Mouse (Mus musculus): ENCODE data around the gene BC030867.

BC030867 gene

DNA sequence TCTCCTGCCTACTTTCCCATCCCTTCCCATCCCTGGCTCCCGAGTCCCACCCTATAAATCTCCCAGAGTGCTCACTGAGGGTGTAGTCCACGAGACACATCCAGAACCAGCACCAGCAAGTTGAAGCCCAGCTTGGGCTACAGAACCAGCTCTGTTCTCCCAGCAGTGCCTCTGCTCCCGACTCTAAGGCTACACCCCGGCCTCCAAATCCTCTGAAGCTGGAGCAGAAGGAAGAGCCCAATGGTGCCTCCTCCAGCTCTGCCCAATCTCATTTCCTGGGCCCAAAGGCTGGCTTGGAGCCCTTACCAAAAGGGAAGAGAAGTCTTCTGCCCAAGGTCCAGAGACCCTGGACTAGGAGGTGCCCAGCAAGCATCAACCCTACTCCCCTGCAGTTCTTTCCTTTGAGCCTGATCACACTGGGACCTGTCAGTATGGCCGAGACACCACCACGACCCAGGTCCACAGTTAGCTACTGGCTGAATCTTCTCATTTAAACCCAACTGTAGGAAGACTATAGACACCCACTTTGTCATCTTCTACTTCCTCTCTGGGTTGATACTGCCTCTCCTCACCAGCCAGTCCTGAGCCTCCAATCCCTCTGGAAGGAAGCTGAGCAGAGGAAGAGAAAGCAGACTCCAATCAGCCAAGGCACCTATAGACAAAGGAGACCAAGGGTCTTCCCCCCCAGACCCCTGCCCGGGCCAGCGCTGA lies 27.3 kb upstream of the BC030867 start:
- DNase-seq (ENCODE audit: low spot score in 2 of 2), result no peak

DNA sequence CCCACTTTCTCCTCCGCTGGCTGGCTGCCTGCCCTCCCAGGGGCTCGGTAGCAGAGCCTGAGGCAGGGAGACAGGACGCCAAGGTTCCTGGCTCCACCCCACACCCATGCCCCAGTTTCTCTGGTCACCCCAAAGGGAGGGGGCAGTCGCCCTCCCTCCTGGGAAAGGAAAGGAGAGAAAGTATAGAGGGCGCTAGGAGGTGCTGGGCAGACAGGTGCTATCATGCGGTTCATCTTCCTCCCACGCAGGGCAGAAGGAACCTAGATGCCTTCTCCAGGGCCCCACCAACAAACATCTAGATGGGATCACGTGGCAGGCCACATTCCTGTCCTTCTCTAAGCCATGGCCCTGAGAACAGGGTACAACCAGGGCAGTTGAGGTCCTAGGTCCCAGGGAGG lies 26.7 kb upstream of the BC030867 start:
- DNase-seq (ENCODE audit: low spot score in 2 of 2), result no peak

DNA sequence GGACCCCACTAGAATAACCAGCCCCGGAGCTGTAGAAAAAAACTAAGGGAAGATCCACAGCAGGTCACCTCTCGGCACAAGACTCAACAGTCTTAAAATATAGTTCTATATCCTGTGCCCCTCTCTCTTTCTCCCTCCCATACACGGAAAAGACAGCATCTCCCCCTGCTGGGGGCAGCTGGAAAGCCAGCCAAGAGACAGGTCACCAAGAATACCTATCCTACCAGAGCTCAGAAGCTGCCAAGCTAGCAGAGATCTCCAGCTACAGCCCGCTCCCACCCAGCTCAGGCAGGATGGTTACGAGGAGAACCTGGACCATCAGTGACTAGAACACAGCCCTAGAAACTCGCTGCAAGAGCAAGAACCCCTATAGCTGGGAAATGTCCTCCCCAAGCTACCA lies 25.5 kb upstream of the BC030867 start:
- DNase-seq (ENCODE audit: low spot score in 2 of 2), result peak; percentile 44 to 71

DNA sequence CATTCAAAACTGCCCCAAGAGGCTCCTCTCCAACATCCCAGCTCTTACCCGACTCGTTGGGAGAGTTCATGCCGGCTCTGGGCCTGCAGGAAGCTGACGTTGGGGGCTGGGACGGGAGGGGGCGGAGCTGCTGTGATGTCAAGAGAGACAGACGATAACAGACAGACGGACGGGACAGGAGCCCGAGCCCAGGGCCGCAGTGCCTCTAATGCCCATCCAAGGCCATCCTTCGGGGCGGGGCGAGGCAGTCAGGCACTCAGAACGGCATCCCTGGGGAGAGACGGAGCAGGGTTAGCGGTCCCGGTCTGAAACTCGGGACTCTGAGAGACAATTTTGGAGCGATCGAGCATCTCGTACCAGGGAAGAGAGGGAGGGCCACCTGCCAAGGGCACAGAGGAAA lies 24.0 kb upstream of the BC030867 start:
- no peak for DNase-seq (ENCODE audit: low spot score in 2 of 2)

DNA sequence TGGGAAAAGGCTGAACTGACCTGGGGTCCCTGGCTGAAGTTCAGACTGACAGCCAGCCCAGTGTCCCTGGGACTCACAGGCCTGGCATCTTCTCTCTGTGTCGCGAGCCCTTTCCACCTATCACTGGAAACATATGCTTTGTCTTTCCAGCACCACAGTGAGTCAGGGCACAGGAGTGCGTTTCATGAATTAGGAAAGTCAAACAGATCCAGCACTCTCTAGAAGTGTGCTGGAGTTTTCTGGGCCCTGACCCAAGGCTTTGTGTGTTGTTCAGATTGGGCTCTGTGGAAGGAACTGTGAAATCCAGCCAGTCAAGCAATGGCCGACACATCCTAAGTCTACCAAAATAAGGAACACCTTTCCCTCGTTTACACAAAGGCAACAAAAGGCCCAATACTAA lies 23.5 kb upstream of the BC030867 start:
- no peak for DNase-seq (ENCODE audit: low spot score in 2 of 2)

DNA sequence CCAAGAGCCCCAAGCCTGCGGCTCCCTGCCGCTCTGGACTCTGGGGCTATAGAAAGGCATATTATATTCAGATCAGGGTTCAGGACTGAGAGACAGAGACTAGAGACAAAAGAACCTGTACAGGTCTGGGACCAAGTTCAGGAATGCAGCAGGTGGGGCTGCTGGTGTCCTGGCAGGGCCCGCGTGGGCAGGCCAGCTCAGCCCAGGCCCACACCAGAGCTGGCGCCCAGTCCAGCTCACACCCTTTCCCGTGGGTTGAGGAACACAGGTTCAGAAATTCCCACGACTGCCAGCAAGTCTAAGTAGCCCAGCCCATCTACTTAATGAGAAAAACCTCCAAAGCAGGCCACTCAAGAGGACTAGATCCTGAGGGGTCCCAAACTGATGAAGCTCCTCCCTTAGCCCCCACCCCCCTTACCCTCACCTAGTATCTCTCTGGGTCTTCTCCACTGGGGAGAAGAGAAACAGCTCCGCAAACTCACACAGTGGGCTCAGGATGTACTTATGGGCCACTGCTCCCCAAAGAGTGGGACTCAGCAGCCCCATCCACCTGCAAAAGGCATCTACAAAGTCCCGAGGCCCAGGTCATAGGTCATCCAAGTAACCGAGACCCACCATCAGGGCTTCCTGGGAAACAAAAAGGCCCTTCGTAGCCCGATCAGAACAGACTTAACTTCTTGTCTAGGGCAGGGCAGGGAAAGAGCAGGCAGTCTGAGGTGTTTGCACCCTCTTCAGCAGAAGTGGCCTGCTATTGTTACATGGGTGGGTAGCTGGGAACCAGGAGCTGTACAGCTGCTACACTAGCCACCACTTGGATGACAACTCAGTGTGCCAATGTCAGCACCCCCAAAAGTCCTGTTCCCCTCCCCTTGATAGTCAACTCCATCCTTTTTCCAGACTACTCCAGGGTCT lies 22.4 kb upstream of the BC030867 start:
- no peak for DNase-seq (ENCODE audit: low spot score in 2 of 2)

DNA sequence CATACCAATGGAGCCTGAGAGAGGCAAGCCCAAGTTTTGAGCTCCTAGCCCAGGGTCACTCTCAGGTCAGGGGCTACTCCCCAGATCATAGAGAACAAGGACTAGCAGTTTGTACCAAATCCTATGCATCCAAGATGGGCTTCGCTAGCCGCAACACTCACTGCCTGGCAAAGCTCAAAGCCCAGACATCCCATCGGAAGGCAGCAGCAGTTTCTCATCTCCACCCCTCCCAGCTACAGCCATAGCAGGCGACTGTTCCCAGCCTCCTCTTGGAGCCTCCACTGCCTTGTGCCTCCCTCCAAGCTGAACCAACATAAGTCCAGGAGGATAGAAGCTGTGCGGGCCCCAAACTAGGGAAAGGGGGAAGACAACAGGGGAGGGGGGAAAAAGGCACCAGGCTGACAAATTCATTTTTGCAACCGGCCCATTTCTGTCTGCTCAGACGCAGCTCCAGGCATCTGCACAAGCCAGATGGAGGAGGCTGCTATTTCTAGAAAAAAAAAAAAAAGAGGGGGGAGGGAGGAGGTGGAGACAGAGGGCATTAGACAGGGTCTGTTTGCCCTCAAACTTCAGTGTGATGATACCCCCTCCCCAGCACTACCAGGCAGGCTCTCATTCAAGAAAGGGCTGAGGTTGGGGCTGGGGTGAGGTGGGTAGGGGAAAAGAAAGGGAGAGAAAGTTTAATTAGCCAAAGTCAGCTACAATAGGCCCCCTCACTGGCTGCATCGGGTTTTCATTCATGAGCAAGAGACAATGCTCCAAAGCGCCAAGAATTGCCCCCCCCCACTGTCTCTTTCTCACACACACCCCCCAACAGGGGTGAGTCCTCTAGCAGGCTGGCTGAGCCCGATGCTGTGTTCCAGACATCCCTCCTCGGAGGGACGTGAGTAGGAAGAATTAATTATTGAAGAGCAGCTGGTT lies 21.2 kb upstream of the BC030867 start:
- no peak for DNase-seq (ENCODE audit: low spot score in 2 of 2)

DNA sequence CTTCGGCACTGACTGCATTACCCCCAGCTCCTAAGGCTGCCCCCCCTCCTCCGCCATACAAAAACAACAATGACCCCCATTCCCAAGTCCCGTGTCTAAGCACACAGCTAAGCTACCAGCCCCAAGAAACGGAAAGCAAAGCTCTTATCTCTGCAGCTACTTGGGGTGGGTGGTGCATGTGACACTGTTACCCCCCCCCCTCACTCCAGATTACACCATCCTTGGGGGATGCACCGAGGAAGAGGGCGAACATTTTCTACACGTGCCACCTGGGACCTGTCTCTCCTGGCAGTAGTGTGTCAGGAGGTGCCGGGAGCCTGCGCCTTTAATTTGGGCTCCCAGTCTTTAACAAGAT lies 20.5 kb upstream of the BC030867 start:
- DNase-seq (ENCODE audit: low spot score in 2 of 2), result no peak

DNA sequence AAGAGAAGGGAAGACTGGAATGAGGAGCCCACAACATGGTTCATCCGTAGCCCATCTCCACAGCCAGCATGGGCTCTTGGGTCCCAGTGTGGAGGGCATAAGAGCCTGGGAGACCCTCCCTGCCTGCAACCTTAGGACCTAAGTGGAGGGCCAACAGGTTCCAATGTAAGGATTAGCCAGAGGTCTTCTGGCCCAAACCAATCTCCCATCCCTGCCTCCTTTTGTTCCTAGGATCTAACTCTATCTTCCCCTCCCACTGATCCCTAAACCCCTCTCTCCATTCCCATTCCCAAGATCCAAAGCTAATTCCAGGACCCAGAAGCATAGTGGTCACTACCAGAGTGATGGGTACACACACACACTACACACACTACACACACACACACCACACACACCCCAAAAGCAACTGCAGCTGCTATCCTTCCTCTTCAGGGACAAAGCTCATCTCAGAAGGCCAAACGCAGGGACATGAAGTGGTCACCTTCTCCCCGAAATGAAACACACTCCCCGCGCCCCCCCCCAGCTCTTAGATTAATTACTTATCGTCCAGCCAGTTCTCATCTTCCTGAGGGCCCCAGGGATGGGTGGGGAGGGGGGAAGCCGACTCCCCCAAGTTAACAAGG lies 19.9 kb upstream of the BC030867 start:
- no peak for DNase-seq (ENCODE audit: low spot score in 2 of 2)

DNA sequence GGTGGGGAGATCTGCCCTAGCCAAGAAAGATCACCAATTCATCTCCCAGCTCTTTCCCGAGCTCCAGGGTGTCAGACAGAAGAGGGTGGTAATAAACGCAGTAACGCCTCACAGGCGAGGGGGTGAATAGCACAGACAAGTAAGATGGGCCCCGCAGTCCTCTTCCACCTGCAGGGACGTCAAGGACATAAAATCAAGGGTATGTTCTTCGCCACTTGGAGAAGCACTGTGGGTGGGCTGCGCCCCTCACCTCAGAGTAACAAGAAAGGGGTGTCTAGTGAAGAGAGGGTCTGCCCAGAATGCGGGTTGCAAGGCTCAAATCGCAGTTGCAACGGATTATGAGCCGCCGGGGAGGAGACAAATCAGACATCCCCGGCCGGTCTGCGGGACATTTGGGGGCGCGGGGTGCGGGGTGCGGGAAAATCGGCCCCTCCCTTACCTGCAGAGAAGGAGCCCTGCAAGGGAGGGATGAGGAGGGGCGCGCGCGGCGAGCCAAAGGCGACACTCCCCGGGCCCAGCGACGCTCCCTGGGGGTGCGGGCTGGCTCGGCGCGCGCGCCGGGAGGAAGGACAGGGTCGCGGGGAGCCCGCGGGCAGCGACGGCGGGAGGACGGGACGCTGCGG lies 19.2 kb upstream of the BC030867 start:
- no peak for DNase-seq (ENCODE audit: low spot score in 2 of 2)

DNA sequence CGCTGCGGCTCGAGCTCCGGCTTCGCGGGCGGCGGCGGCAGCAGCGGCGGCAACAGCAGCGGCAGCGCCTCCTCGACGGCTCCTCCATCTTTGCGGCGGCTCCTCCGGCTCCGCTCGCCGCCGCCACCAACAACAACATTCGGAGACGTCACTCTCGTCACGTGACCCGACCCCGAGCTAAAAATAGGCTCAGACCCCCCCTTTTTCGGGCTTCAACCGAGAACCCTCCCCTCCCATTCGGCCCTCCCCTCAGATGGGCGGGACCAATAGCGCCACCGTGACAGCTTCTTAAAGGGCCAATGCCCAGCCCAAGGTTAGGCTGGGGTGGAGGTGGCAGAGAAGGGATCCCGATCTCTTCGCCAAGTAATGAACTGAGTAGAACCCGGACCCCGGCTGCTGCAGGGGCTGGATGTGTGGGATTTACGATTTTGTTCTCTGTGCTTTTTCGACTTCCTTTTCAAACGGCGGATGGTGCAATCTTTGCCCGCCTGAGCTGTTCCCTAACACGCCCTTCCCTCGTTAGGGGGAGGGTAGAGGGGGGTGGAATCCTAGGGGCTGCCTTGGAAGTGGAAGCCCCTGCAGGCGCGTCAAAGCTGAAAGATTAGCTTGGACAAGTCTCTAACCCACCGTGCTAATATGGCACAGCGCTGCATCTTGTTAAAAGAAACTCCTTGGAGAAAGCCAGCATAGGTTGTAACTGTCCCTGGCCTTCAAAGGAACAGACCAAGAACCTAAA lies 18.5 kb upstream of the BC030867 start, which contains the start of gene Hdac5:
TSS of gene Hdac5 (minus strand) at position 161 of the 736 bp plus-strand sequence.
- DNase-seq (ENCODE audit: low spot score in 2 of 2), result peak; percentile 89 to 94

DNA sequence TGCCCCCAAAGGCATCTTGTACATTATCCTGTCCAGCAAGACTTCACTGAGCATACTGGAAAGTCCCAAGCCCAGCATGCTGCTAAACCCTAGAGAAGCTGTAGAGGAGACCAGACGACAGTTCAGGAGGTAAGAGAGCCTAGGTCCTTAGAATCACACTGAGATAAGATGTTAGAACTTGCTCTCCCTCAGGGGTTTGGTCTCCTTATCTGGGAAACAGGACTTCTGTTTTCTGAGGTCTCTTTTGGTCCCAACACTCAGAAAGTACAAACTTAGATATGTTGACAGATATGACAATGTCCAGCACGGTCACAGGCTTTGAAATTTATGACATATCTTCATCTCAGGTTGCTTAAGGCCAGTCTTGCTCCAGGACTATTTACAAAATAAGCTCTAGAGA lies 12.7 kb upstream of the BC030867 start:
- DNase-seq (ENCODE audit: low spot score in 2 of 2), result no peak

DNA sequence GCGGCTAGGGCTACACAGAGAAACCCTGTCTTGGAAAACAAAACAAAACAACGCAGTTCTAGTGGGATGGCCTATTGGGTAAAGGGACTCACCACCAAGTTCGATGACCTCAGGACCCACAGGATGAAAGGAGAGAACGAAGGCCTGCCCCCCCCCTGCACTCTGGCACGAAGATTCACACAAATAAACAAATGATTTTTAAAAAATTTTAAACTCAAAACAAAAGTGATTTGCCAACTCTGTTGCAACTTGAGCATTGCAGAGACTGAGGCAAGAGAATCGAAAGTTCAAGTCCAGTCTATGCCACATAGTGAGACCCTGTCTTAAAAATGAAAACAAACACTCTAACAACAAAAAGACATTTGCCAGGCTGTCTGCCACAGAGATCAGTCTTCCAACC lies 8.0 kb upstream of the BC030867 start:
- DNase-seq (ENCODE audit: low spot score in 2 of 2), result no peak

DNA sequence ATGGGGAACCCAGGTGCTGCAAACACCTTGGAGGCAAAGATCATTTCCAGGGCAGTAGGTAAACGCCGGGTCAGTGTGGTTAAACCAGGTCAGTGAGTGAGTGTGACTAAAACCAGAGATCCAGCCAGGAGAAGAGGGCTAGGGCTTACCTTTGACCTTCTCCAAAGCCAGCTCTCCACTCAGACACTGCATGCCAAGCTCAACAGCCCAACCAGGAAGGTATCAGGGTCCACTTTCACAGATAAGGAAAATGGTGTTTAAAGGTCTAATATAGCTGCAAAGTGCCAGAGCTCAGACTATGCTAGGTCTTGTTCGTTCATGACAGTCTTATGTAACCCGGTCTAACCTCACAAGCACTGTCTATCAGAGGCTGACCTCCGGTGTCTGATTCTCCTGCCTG lies 7.4 kb upstream of the BC030867 start:
- no peak for DNase-seq (ENCODE audit: low spot score in 2 of 2)

DNA sequence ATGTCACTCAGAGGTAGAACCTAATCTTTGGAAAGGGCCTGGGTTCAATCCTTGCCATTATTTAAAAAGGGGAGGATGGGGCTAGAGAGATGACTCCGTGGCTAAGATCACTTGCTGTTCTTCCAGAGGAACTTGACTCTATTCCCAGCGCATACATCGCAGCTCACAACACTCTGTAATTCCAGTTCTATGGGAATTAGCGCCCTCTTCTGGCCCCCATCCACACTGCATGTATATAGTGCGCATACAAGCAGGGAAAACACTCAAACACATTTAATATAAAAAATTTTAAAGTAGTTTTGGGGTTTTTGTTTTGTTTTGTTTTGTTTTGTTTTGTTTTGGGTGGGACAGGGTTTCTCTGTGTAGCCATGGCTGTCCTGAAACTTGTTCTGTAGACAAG lies 6.8 kb upstream of the BC030867 start:
- DNase-seq (ENCODE audit: low spot score in 2 of 2), result no peak

DNA sequence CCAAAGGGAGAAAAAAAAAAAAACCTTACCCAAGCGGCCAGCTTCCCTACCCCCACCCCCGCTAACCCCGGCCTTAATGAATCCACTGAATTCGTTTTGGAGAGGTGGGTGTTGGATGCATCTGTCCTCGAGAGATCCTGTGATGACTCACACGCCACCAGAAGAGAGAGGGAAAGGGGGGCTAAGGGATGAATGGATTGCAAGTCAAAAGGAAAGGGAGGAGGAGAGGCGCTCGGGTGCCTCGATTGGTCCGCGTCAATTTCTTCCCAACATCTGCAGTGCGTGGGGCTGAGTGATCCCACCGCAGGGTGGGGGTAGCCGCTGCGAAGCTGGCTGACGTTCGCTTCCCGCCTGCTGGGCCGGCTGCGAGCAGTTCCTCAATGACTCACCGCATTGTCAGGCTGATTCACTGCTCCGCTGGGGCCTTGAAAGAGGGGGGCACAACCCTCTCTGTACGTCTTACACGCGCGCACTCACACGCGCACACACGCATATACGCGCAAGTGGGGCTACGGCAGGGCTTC lies 3.7 kb upstream of the BC030867 start:
- DNase-seq (ENCODE audit: low spot score in 2 of 2), result no peak

DNA sequence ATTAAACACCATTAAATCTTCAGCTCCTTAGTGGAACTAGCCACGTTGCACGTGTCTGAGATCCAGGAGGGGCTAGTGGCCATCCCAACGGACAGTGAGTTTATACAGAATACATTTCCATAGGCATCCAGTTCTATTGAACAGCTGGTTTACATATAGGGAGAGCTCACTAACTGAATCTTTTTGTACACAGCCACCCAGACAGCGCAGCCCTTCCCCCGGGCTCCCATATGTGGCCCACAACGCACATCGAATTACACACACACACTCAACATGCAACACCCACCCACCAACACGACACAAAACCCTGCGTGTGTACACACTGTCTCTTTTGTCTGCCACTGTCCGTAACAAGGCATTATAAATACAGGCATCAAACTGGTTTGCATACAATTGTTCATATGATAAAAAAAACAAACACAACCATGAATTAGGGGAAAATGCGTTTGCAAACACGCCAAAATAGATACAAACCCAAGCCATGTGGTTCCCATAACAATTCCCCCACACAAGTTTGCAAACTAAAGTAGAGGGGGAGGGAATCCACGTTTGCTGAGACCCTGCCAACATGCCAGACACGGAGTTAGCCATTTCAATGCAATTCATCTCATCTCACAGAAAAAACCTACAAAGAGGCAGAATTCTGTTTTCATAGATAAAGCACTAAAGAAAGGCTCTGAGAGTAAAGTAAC lies 3.0 kb upstream of the BC030867 start:
- no peak for DNase-seq (ENCODE audit: low spot score in 2 of 2)

DNA sequence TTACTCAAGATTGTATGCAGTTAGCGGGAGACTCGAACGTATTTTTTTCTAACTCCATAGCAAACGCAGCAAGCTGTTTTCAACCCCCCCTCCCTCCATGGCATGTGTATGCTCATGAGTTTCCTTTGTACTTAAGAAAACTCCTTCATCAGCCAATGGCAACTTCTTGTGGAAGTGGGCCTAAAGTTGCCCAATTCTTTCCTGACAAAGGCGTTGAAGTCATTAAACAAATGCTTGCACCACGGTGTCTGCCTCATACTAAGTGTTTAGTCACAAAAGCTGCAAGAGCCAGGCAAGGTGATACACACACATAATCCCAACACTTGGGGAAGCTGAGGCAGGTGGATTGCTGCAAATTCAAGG lies 2.4 kb upstream of the BC030867 start:
- DNase-seq (ENCODE audit: low spot score in 2 of 2), result no peak

DNA sequence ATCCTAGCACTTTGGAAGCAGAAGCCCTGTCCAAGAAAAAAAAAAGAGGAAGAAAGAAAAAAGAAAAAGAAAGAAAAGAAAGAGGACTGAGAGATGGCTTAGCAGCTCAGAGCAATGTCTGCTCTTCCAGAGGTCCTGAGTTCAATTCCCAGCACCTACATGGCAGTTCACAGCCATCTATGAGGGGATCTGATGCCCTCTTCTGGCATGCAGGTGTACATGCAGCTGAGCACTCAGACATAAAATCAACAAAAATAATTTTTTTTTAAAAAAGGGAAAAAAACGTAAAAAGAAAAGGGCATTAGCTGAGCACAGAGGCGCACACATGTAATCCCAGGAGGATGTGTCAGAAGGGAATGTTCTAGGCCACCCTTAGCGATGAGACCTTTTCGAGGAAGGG lies 1.8 kb upstream of the BC030867 start:
- no peak for DNase-seq (ENCODE audit: low spot score in 2 of 2)
